Mouse (Mus musculus) retina, postnatal 1 day (tissue): ENCODE measurements at regions not wholly inside any gene's neighbourhood (a gene's known extent, or its start where the extent isn't known, plus 50 kb on each side); places are given as distances from the start of the nearest gene placed in this dataset.

ENCODE experiments used
- DNase-seq: peaks from one replicate; pipeline ENCODE4 v3.0.0-alpha.2; 2012

DNA sequence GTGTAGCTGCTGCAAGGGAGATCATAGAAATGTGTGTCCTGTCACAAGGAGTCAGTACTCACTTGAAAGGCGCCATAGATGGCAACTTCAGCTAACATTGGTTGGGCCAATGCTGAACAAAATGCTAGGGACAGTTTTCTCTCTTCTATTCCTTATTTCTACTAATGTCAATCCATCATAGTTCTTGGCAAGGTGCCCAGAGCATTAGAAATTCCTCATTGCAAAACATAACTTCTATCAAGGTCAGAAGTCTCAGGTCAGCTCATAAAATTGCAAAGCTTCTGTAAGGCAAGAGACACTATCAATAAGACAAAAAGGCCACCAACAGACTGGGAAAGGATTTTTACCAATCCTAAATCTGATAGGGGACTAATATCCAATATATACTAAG, 106.3 kb downstream of the D1Ertd622e start:
- DNase-seq, result no peak

DNA sequence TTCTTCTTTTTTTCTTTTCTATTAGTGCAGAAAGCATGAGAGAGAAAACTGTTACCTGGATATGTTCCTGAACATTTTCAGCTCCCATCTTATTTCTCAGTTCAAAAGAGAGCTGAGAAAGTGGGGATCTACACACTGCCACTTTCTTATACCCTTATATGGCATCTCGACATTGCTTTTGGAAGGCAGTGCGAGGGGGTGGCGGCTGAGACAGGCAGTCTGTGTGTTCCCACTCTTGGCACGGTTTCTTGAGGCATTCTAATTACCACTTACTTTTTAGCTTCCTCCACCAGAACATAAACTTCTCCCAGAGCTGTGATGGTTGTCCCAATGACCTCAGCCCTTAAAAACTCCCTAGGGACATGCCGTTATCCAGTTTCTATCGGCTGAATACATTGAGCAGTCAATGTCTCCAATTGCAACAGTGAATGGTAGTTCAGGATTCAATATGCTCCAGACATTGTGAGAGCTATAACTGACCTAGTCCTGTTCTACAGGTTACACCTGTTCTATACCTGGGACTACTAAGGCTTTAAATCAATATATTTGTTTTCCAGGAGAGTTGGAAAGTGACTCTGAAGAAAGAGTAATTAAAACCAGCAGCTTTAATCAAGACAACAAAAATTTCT, 106.8 kb downstream of the D1Ertd622e start:
- DNase-seq, result no peak

GRCm38 (mm10) chr1:97553485-97554474, 108.1 kb downstream of the D1Ertd622e start:
- DNase-seq, result no peak

GRCm38 (mm10) chr1:97552886-97553285, 109.0 kb downstream of the D1Ertd622e start:
- no peak for DNase-seq

DNA sequence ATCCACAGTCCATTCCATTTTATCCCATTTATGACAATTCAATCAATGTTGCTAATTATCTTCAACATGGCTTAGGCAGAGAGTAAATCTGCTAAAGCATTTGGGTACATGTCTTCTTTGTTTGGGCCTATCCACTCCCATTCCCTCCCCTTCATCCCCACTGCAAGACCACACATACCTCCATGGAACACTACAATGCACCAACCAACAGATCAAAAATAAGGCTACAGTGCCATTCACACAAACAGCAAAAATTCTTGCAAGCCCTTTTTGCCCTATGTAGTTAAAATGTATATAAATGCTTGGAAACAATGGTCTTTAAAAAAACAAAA, 120.7 kb downstream of the D1Ertd622e start:
- no peak for DNase-seq

- DNase-seq, result peak; percentile 83
These were observed 121.3 kb downstream of the D1Ertd622e start for GRCm38 (mm10) chr1:97540291-97541161.

- DNase-seq, result no peak
These were observed 165.0 kb downstream of the D1Ertd622e start for GRCm38 (mm10) chr1:97496915-97497314.

DNA sequence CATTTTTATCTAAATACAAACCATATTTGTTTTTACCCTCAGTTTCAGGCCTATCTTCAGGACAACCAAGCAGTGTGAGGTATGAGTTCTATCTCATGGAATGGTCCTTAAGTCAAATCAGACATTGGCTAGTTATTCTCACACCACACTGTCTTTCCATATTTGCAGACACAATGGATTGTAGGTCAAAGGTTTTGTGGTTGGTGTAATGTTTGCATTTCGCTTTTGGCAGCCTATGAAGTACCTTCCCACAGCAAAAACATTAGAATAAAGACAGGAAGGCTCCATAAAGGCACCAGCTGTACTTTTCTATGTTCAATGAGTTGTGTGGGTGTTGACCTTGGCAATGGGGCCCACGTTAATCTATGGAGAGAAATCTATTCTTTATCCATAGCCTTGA, 182.0 kb downstream of the D1Ertd622e start:
- DNase-seq, result no peak
